Mouse (Mus musculus) right cerebral cortex, postnatal 10 days (tissue): ENCODE measurements around the gene Cfap54.

ENCODE experiments used
- DNase-seq, 2 experiments: peaks; one replicate each; pipeline ENCODE4 v3.0.0; 2021; ENCODE audit warnings: low spot score in 2 of 2

The Cfap54 gene

GRCm38 (mm10) chr10:93098211-93098805 lies 16.9 kb upstream of the Cfap54 start:
- DNase-seq, result no peak

- DNase-seq, result no peak
Measured at GRCm38 (mm10) chr10:93097439-93097838, 16.0 kb upstream of the Cfap54 start.

GRCm38 (mm10) chr10:93095827-93096226 lies 14.4 kb upstream of the Cfap54 start:
- no peak for DNase-seq

GRCm38 (mm10) chr10:93094957-93095580 lies 13.7 kb upstream of the Cfap54 start:
- DNase-seq, result no peak

- no peak for DNase-seq
Measured at GRCm38 (mm10) chr10:93091928-93092327, 10.5 kb upstream of the Cfap54 start.

GRCm38 (mm10) chr10:93090241-93090640 lies 8.8 kb upstream of the Cfap54 start:
- no peak for DNase-seq

GRCm38 (mm10) chr10:93088396-93089048 lies 7.1 kb upstream of the Cfap54 start:
- no peak for DNase-seq

GRCm38 (mm10) chr10:93087504-93087903 lies 6.1 kb upstream of the Cfap54 start:
- no peak for DNase-seq

- DNase-seq, result no peak
Measured at GRCm38 (mm10) chr10:93083963-93084340, 2.5 kb upstream of the Cfap54 start.

GRCm38 (mm10) chr10:93083198-93083962 lies 2.0 kb upstream of the Cfap54 start:
- no peak for DNase-seq

GRCm38 (mm10) chr10:93079486-93079885 lies 1.9 kb downstream of the Cfap54 start:
- no peak for DNase-seq

GRCm38 (mm10) chr10:93077935-93078479 lies 3.4 kb downstream of the Cfap54 start:
- no peak for DNase-seq

GRCm38 (mm10) chr10:93076376-93076775 lies 5.0 kb downstream of the Cfap54 start:
- no peak for DNase-seq

- DNase-seq, result no peak
Measured at GRCm38 (mm10) chr10:93075856-93076255, 5.6 kb downstream of the Cfap54 start.

- no peak for DNase-seq
Measured at GRCm38 (mm10) chr10:93072769-93073168, 8.6 kb downstream of the Cfap54 start.

- DNase-seq, result peak; percentile 49 to 74
Measured at GRCm38 (mm10) chr10:93071753-93072152, 9.7 kb downstream of the Cfap54 start.

GRCm38 (mm10) chr10:93070121-93070898 lies 11.1 kb downstream of the Cfap54 start:
- peak; percentile 76 to 81 for DNase-seq

- no peak for DNase-seq
Measured at GRCm38 (mm10) chr10:93069721-93070120, 11.7 kb downstream of the Cfap54 start.

GRCm38 (mm10) chr10:93069041-93069679 lies 12.3 kb downstream of the Cfap54 start:
- DNase-seq, result no peak

- DNase-seq, result peak; percentile 56 to 59
Measured at GRCm38 (mm10) chr10:93064973-93065372, 16.4 kb downstream of the Cfap54 start.

GRCm38 (mm10) chr10:93063576-93063975 lies 17.8 kb downstream of the Cfap54 start:
- DNase-seq, result no peak
